In the genomic region with DNA sequence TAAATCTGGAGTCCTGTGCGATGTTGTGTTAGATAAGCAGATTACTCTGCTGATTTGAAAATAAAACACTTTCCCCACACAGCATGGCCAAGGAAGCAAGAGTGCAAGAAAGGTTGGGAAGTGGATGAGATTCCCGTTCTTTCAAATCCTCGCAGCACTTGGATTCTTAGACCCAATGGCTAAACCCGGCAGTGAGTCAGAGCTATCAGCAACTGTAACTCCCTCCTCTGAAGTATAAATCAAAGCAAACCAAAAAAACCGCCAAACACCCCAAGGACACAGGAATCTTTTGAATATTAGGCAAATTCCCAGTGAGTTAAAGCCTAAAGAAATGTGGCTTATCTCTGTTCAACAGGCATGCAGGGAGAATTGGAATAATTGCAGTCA, we compare ENCODE assay signal across 12 mouse cellular contexts. TPM values are rescaled to one million over a fixed set of nuclear protein-coding genes. Genes with fewer than 3 reads are reported as not detected.
DNase-seq lines count a peak whose midpoint lies in the region.
"Had no signal": no experiment of that assay in that cellular context is flagged by ENCODE, and none has a peak within 500 bp of the region (broad histone marks: within the 10 kb centered on the region; RNA-seq: fewer than 3 reads in every experiment).

No protein-coding gene starts in this region.

- DNase-seq in adrenal gland, adult (ENCODE audit: inconsistent age in 2 of 2, low spot score in 1 of 2), result peak; percentile 46 to 82
- no peak for DNase-seq in adrenal gland, postnatal 4 days (ENCODE audit: low spot score in 2 of 2)
- DNase-seq in NIH3T3 (ENCODE audit: low read depth), result peak; percentile 55
- peak; percentile 27 for DNase-seq in adrenal gland, postnatal 10 days
- DNase-seq in heart, adult 9 months (ENCODE audit: low spot score in 2 of 2), result no peak
- no peak for DNase-seq in right cerebral cortex, postnatal 25 days
- no peak for DNase-seq in urinary bladder, adult 18-20 months (ENCODE audit: low spot score in 2 of 2)
- DNase-seq: cerebellum, adult 2 months; cerebellum, postnatal 10 days; gastrocnemius, adult 2 months; gastrocnemius, postnatal 25 days; heart, postnatal 36 days had no signal

RNA-seq across cellular contexts. Expression of a gene that starts 6.6 kb away (rescaled TPM):
- total RNA-seq in adrenal gland, postnatal 4 days (2021), result 10 to 100 TPM; 31.3 to 40.7 TPM
- 10 to 100 TPM; 25.9 to 30.3 TPM for total RNA-seq in adrenal gland, postnatal 10 days (2021)

RNA-seq across cellular contexts. Expression of a gene that starts 52.2 kb away (rescaled TPM):
- total RNA-seq in adrenal gland, postnatal 4 days (2021), result 1 to 10 TPM; 4.7 to 6.5 TPM
- total RNA-seq in adrenal gland, postnatal 10 days (2021), result 1 to 10 TPM; 7.0 to 8.2 TPM

RNA-seq across cellular contexts. Expression of a gene that starts 54.3 kb away (rescaled TPM):
- 1 to 10 TPM; 4.8 to 6.6 TPM for total RNA-seq in adrenal gland, postnatal 4 days (2021)
- 1 to 10 TPM; 3.9 to 5.1 TPM for total RNA-seq in adrenal gland, postnatal 10 days (2021)

Comparison
In these comparisons a context has a peak if more than half of its experiments do, and no peak if none do; other contexts are left out.
1. DNase-seq: peak in adrenal gland, adult (2 of 2), NIH3T3 (single experiment) and adrenal gland, postnatal 10 days (single experiment); none in adrenal gland, postnatal 4 days (0 of 2), heart, adult 9 months (0 of 2), right cerebral cortex, postnatal 25 days (single experiment) and urinary bladder, adult 18-20 months (0 of 2).